Mouse (Mus musculus) MEL (cell line): Measurements from ENCODE around the gene Tomm40l.

Experiments
- BHLHE40 ChIP-seq: IDR thresholded peaks from 2 replicates; pipeline ENCODE4 v1.6.1; 2012; ENCODE audit warnings: low read depth, mild to moderate bottlenecking, inconsistent platforms, low read length, improper control_type of control experiment, borderline replicate concordance
- CHD1 ChIP-seq: IDR thresholded peaks from 2 replicates; pipeline ENCODE4 v1.6.1; 2012; ENCODE audit warnings: low read depth, mild to moderate bottlenecking, inconsistent platforms, low read length, improper control_type of control experiment
- CTCF ChIP-seq, 3 experiments: IDR thresholded peaks in 2 of 3; conservative IDR thresholded peaks in 1 of 3; 2 replicates each; pipeline ENCODE4 v1.5.1; 2011 to 2012; ENCODE audit warnings: low read length in 3 of 3, low read depth in 2 of 3, mild to moderate bottlenecking in 2 of 3, improper control_type of control experiment in 1 of 3, inconsistent platforms in 1 of 3, mixed read lengths in 1 of 3, moderate library complexity in 1 of 3; ENCODE audit not compliant: control insufficient read depth in 1 of 3, insufficient read depth in 1 of 3, poor library complexity in 1 of 3, severe bottlenecking in 1 of 3
- MEF2A ChIP-seq: IDR thresholded peaks from 2 replicates; pipeline ENCODE4 v1.6.1; 2014; ENCODE audit warnings: low read depth, mild to moderate bottlenecking, inconsistent platforms, low read length, improper control_type of control experiment; ENCODE audit not compliant: poor library complexity, insufficient replicate concordance, severe bottlenecking; ENCODE audit errors: extremely low read depth
- NELFE ChIP-seq: IDR thresholded peaks from 2 replicates; pipeline ENCODE4 v1.6.1; 2011; ENCODE audit warnings: low read depth, low read length, improper control_type of control experiment
- POLR2AphosphoS2 ChIP-seq: IDR thresholded peaks from 2 replicates; pipeline ENCODE4 v1.6.1; 2011; ENCODE audit warnings: low read length, improper control_type of control experiment
- TCF12 ChIP-seq: IDR thresholded peaks from 2 replicates; pipeline ENCODE4 v1.6.1; 2014; ENCODE audit warnings: low read depth, mild to moderate bottlenecking, inconsistent platforms, low read length, improper control_type of control experiment, moderate library complexity
- ZC3H11A ChIP-seq: IDR thresholded peaks from 2 replicates; pipeline ENCODE4 v1.6.1; 2012; ENCODE audit warnings: low read depth, mild to moderate bottlenecking, inconsistent platforms, low read length, improper control_type of control experiment

GRCm38 (mm10) chr1:171171138-171171537, 51.2 kb downstream of the Tomm40l start:
- TF ChIP-seq NELFE (no peak), ZC3H11A (no peak), CHD1 (no peak), CTCF (IDR thresholded peaks at IDR 0.05 in 2 of 3, conservative IDR thresholded peaks at IDR 0.05 in 1 of 3; ENCODE audit: control insufficient read depth in 1 of 3, insufficient read depth in 1 of 3, low read depth in 2 of 3, low read length in 3 of 3, poor library complexity in 1 of 3, severe bottlenecking in 1 of 3) (no peak), BHLHE40 (no peak), POLR2AphosphoS2 (no peak), TCF12 (no peak), MEF2A (no peak)
